Mouse (Mus musculus): ENCODE results near the gene Fancc. TPM values are rescaled to one million over a fixed set of nuclear protein-coding genes. Genes with fewer than 3 reads are reported as not detected.

Fancc gene
- polyA plus RNA-seq, 1 experiment from 2014 or later = 17.8 TPM

GRCm38 (mm10) chr13:63278796-63279475 is 218.1 kb downstream of the Fancc start:
- Histone ChIP-seq H3K36me3 (peaks cover 13% of the 10 kb centered on the region), H3K4me2 (peak overlapping the region; percentile 50), H3K4me1 (peaks cover 42% of the 10 kb centered on the region), H3K9me3 (no peaks in the 10 kb centered on the region), H3K27me3 (replicated peaks) (no peaks in the 10 kb centered on the region), H3K27ac (peak overlapping the region; percentile 86), H3K9ac (no peak overlapping the region; the same call in 1 of the 2 replicates), H3K4me3 (replicated peaks) (peak overlapping the region; percentile 26)
- WGBS = 19% methylated on average over 10 of the region's 10 CpGs
- peak; percentile 61; the same call in 1 of the 2 replicates for ATAC-seq (ENCODE audit: insufficient read depth, low FRiP score, low read depth)

DNA sequence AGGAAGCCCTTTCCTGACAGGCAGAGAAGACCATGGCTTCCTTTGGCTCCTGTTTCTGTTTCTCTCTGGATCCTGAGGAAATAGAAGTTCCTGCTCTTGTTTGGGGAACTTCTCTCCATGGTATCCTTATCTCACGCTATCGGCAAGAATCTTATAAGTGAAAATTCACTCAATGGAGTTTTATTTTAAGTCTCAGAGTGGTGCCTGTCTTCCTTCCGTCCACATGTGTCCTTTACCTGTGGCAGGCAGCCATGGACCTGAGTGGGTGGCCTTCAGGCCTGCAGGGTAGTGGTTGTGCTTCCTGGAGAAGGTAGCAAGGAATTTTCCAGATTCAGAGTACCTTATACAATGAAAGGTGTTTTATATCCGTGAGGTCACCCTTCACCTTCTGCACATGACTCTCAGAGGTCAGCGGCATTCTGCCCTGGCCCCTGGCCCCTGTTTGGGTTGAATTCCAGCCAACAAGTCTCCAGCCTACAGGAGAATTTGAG is 218.9 kb downstream of the Fancc start:
- H3K4me3 ChIP-seq (replicated peaks) = peak overlapping the region; percentile 26
- ATAC-seq (ENCODE audit: insufficient read depth, low FRiP score, low read depth) = no peak
- H3K27ac ChIP-seq = peak overlapping the region; percentile 86
- H3K4me1 ChIP-seq = peaks cover 44% of the 10 kb centered on the region
- H3K9me3 ChIP-seq = no peaks in the 10 kb centered on the region
- H3K27me3 ChIP-seq (replicated peaks) = no peaks in the 10 kb centered on the region
- peak overlapping the region; percentile 50 for H3K4me2 ChIP-seq
- no peak overlapping the region for H3K9ac ChIP-seq
- 25% methylated on average over 5 of the region's 5 CpGs for WGBS
- H3K36me3 ChIP-seq = peaks cover 5% of the 10 kb centered on the region; the same call in 1 of the 2 replicates

DNA sequence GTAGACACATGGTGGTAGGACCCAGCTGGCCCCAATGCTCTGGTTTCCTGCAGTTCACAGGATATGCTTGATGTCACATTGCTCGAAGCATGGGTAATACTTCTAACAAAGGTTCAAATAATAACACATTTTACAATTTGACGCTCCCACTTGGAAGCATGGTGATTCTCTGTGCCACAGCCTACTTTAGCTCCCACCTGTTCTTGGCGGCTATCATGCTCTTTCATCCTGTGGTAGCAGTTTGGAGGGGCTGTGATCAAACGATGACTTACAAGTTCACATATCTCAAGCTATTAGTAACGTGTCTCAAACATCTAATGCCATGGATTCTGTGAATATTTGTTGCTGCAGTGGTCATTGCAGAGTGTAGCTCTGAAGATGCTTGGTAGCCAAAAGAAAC is 219.8 kb downstream of the Fancc start:
- Histone ChIP-seq H3K27me3 (replicated peaks) (no peaks in the 10 kb centered on the region), H3K27ac (peak overlapping the region; percentile 86), H3K4me1 (peaks cover 45% of the 10 kb centered on the region), H3K4me3 (replicated peaks) (peak overlapping the region; percentile 8; the same call in 1 of the 2 replicates), H3K9ac (no peak overlapping the region), H3K4me2 (peak overlapping the region; percentile 50), H3K9me3 (no peaks in the 10 kb centered on the region), H3K36me3 (peaks cover 5% of the 10 kb centered on the region; the same call in 1 of the 2 replicates)
- WGBS = 47% methylated on average over 5 of the region's 5 CpGs
- ATAC-seq (ENCODE audit: insufficient read depth, low FRiP score, low read depth) = no peak

DNA sequence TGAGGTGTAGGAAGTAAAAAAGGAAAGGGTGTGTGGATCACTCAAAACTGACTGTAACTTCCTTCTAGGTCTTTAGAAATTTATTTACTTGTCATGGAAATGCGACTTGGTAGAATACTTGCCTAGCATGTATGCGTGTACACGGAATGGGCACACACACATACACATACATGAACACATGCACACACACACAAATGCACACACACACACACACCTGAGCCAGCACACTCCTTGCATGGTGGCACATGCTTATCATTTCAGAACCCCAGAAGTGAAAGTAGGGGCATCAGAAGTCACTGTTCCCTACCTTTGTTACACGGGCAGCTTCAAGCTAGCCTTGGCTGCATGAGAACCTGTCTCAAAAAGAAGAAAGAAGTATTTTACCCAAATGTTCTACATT is 220.7 kb downstream of the Fancc start:
- no peaks in the 10 kb centered on the region for H3K36me3 ChIP-seq
- no peaks in the 10 kb centered on the region for H3K27me3 ChIP-seq (replicated peaks)
- peak overlapping the region; percentile 15; the same call in 1 of the 2 replicates for H3K4me3 ChIP-seq (replicated peaks)
- 77% methylated on average over 4 of the region's 4 CpGs for WGBS
- peaks cover 48% of the 10 kb centered on the region for H3K4me1 ChIP-seq
- H3K4me2 ChIP-seq = peak overlapping the region; percentile 50
- no peaks in the 10 kb centered on the region for H3K9me3 ChIP-seq
- peak overlapping the region; percentile 44; the same call in 1 of the 2 replicates for H3K27ac ChIP-seq
- no peak overlapping the region for H3K9ac ChIP-seq
- no peak for ATAC-seq (ENCODE audit: insufficient read depth, low FRiP score, low read depth)

GRCm38 (mm10) chr13:63274488-63275166 is 222.5 kb downstream of the Fancc start:
- WGBS = 60% methylated on average over 10 of the region's 10 CpGs
- no peak for ATAC-seq (ENCODE audit: insufficient read depth, low FRiP score, low read depth)

GRCm38 (mm10) chr13:63273859-63274258 is 223.2 kb downstream of the Fancc start:
- H3K9ac ChIP-seq = peak overlapping the region; percentile 31; the same call in 1 of the 2 replicates
- peak overlapping the region; percentile 44 for H3K4me3 ChIP-seq (replicated peaks)
- 54% methylated on average over 2 of the region's 2 CpGs for WGBS
- no peaks in the 10 kb centered on the region for H3K9me3 ChIP-seq
- peak overlapping the region; percentile 57 for H3K4me2 ChIP-seq
- no peaks in the 10 kb centered on the region for H3K36me3 ChIP-seq
- H3K27ac ChIP-seq = peak overlapping the region; percentile 65
- no peaks in the 10 kb centered on the region for H3K27me3 ChIP-seq (replicated peaks)
- peaks cover 44% of the 10 kb centered on the region for H3K4me1 ChIP-seq
- no peak for ATAC-seq (ENCODE audit: insufficient read depth, low FRiP score, low read depth)

More at GRCm38 (mm10) chr13:63274488-63275166, 222.5 kb downstream of the Fancc start:
- Histone ChIP-seq H3K9ac (peak overlapping the region; percentile 31; the same call in 1 of the 2 replicates), H3K27me3 (replicated peaks) (no peaks in the 10 kb centered on the region), H3K27ac (peak overlapping the region; percentile 65; the same call in 1 of the 2 replicates), H3K9me3 (no peaks in the 10 kb centered on the region), H3K4me2 (peak overlapping the region; percentile 57), H3K4me3 (replicated peaks) (peak overlapping the region; percentile 44), H3K36me3 (no peaks in the 10 kb centered on the region), H3K4me1 (peaks cover 46% of the 10 kb centered on the region)

DNA sequence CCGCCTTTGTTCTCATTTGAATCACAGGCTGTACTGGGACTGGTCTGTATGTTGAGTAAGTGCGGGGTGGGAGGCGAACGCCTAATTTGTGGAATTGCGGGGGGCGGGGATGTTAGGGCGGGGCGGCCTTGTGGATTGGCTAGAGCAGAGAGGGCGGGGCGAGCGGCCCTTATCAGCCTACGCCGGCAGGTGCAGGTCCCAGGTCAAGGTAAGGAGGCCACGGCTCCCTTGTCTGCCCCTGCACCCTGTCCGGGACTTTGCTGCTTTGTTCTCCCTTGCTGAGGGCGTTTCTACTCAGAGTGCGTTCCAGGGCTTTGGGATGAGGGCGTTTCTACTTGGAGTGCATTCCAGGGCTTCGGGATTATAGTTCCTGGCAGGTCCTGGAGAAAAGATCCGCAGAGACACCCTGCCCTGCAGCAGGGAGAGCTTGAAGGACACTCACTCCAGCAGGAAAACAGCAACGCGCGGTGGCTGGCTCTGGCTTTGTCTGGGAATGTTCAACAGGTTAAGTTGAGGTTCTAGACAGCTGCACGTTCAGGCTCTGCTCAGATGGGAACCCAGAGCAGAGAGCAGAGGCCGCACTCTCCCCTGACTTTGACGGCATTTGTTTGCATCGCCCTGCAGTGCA is 224.4 kb downstream of the Fancc start:
- WGBS = 15% methylated on average over 27 of the region's 27 CpGs
- Histone ChIP-seq H3K4me3 (replicated peaks) (peak overlapping the region; percentile 46), H3K9ac (0 out of 2 replicates have a peak overlapping the region, but pooled peaks have one; percentile 19), H3K27ac (peak overlapping the region; percentile 91), H3K4me2 (peak overlapping the region; percentile 58), H3K36me3 (no peaks in the 10 kb centered on the region), H3K27me3 (replicated peaks) (no peaks in the 10 kb centered on the region), H3K4me1 (peaks cover 39% of the 10 kb centered on the region), H3K9me3 (no peaks in the 10 kb centered on the region)
- ATAC-seq (ENCODE audit: insufficient read depth, low FRiP score, low read depth) = peak; percentile 94

GRCm38 (mm10) chr13:63272017-63272601 is 225.0 kb downstream of the Fancc start:
- no peaks in the 10 kb centered on the region for H3K36me3 ChIP-seq
- 26% methylated on average over 16 of the region's 16 CpGs for WGBS
- H3K4me2 ChIP-seq = peak overlapping the region; percentile 58
- H3K9ac ChIP-seq = no peak overlapping the region
- peak overlapping the region; percentile 46 for H3K4me3 ChIP-seq (replicated peaks)
- peaks cover 37% of the 10 kb centered on the region for H3K4me1 ChIP-seq
- H3K27me3 ChIP-seq (replicated peaks) = no peaks in the 10 kb centered on the region
- no peak for ATAC-seq (ENCODE audit: insufficient read depth, low FRiP score, low read depth)
- no peaks in the 10 kb centered on the region for H3K9me3 ChIP-seq
- H3K27ac ChIP-seq = peak overlapping the region; percentile 91

DNA sequence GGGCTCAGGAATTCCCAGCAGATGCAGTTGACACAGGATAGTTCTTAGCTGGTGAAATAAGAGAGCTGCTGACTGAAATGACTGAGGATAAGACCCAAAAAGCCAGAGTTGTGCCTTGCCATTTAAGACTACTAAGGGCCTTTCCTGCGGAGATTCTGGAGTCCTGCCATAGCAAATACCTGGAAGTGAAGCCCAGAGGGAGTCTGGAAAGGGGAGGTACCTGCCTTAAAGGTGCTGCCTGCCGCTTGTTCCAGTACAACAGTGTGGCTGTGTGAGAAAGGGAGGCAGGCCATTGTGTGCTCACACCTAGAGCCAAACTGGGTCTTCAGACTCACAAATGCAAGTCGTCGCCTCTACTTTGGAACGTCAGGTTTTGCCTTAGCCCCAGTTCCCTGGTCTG is 226.9 kb downstream of the Fancc start:
- H3K27ac ChIP-seq = peak overlapping the region; percentile 52; the same call in 1 of the 2 replicates
- H3K9me3 ChIP-seq = no peaks in the 10 kb centered on the region
- no peak for ATAC-seq (ENCODE audit: insufficient read depth, low FRiP score, low read depth)
- H3K9ac ChIP-seq = no peak overlapping the region
- H3K27me3 ChIP-seq (replicated peaks) = no peaks in the 10 kb centered on the region
- peak overlapping the region; percentile 37 for H3K4me2 ChIP-seq
- H3K4me1 ChIP-seq = peaks cover 39% of the 10 kb centered on the region
- no peaks in the 10 kb centered on the region for H3K36me3 ChIP-seq
- WGBS = 58% methylated on average over 5 of the region's 5 CpGs
- H3K4me3 ChIP-seq (replicated peaks) = no peak overlapping the region; the same call in 1 of the 2 replicates

DNA sequence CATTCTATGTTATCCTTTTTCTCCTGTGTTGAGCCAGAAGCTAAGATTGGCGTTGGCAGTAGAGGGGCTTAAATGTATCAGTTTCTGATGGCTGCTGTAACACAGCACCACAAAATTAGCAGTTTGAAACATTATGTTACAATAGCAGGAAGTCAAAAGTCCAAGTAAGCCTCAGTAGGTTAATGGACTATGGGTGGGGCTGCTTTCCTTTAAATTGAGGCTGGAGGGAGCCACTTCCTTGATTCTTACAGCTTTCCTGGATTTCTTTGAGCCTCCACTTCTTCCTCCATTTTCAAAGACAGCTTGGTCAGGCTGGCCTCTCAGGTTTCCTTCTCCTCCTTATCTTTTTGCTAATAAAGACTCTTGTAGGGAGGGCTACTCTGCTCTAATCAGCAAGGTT is 228.3 kb downstream of the Fancc start:
- Histone ChIP-seq H3K9ac (no peak overlapping the region), H3K4me3 (replicated peaks) (no peak overlapping the region), H3K36me3 (no peaks in the 10 kb centered on the region), H3K27me3 (replicated peaks) (no peaks in the 10 kb centered on the region), H3K27ac (peak overlapping the region; percentile 77; the same call in 1 of the 2 replicates), H3K9me3 (no peaks in the 10 kb centered on the region), H3K4me1 (peaks cover 36% of the 10 kb centered on the region), H3K4me2 (peak overlapping the region; percentile 26)
- 71% methylated on average over 1 of the region's 1 CpGs for WGBS
- no peak for ATAC-seq (ENCODE audit: insufficient read depth, low FRiP score, low read depth)

DNA sequence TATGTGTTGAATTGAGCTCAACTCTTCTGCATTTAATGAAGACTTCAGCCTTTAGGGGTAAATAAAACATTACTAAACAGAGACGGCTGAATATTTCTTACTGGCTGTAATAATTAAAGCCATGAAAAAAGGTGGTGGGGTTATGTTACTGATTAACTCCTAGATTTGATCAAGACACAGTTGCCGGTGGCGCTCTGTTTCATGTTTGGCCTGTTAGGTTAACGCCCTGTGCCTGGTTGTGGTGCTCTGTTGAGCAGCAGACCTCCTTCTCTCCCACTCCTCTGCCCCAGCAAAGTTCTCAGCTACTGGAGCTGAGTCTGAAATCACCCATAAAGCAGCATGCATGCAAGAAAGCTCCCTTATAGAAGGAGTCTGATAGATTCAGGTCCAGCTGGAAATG is 228.7 kb downstream of the Fancc start:
- peak overlapping the region; percentile 77; the same call in 1 of the 2 replicates for H3K27ac ChIP-seq
- ATAC-seq (ENCODE audit: insufficient read depth, low FRiP score, low read depth) = no peak
- H3K9ac ChIP-seq = no peak overlapping the region
- no peaks in the 10 kb centered on the region for H3K27me3 ChIP-seq (replicated peaks)
- H3K36me3 ChIP-seq = no peaks in the 10 kb centered on the region
- H3K4me2 ChIP-seq = peak overlapping the region; percentile 26
- 60% methylated on average over 4 of the region's 4 CpGs for WGBS
- peaks cover 36% of the 10 kb centered on the region for H3K4me1 ChIP-seq
- H3K9me3 ChIP-seq = no peaks in the 10 kb centered on the region
- H3K4me3 ChIP-seq (replicated peaks) = no peak overlapping the region
